Mouse (Mus musculus) lung, embryonic 16.5 days (tissue): ENCODE results near the gene Grin3b. TPM values are rescaled to one million over a fixed set of nuclear protein-coding genes. Genes with fewer than 3 reads are reported as not detected.
A peak's percentile ranks its signal among the peaks of the same experiment; 100 is the strongest.
"Not testable (repeated sequence)": the region's sequence is repeated elsewhere in the genome, so short reads cannot be mapped to it uniquely, and the experiment has no call there.

ENCODE experiments used
- ATAC-seq: fragments of 200-750 bp; cut with Nextera tagmentation; 2 replicates; pipeline ENCODE4 v1.8.0; 2017; ENCODE audit warnings: low read depth, mild to moderate bottlenecking, moderate library complexity
- H3K27ac ChIP-seq: fragments of 300-500 bp; sonication (generic); 2 replicates; pipeline ENCODE4 v1.5.1; 2014; ENCODE audit warnings: mild to moderate bottlenecking, control low read depth, low read length
- H3K27me3 ChIP-seq: fragments of 300-500 bp; sonication (generic); 2 replicates; pipeline ENCODE4 v1.6.1; 2014; ENCODE audit warnings: low read depth, low read length, mixed read lengths; ENCODE audit not compliant: control insufficient read depth, insufficient read depth
- H3K36me3 ChIP-seq: fragments of 300-500 bp; sonication (generic); 2 replicates; pipeline ENCODE4 v1.6.1; 2014; ENCODE audit warnings: low read length; ENCODE audit not compliant: control insufficient read depth, insufficient read depth
- H3K4me1 ChIP-seq: fragments of 300-500 bp; sonication (generic); replicated peaks from 2 replicates; pipeline ENCODE4 v1.6.1; 2014; ENCODE audit warnings: low read length, mixed read lengths; ENCODE audit not compliant: control insufficient read depth, insufficient read depth
- H3K4me2 ChIP-seq: fragments of 300-500 bp; sonication (generic); 2 replicates; pipeline ENCODE4 v1.6.1; 2014; ENCODE audit warnings: low read depth, low read length, control low read depth
- H3K4me3 ChIP-seq: fragments of 300-500 bp; sonication (generic); 2 replicates; pipeline ENCODE4 v1.5.1; 2014; ENCODE audit warnings: mild to moderate bottlenecking, low read length, control low read depth
- H3K9ac ChIP-seq: fragments of 300-500 bp; sonication (generic); 2 replicates; pipeline ENCODE4 v1.6.1; 2014; ENCODE audit warnings: low read length, control low read depth
- H3K9me3 ChIP-seq: fragments of 300-500 bp; sonication (generic); 2 replicates; pipeline ENCODE4 v1.6.1; 2016; ENCODE audit warnings: low read length; ENCODE audit not compliant: control insufficient read depth
- WGBS: fragments of 180-500 bp; shearing (Covaris S2); extraction: QIAGEN DNeasy Blood & Tissue Kit; methylation state at CpG from one replicate; pipeline ENCODE4 v1.1.7; 2014; 5-methylcytosine and 5-hydroxymethylcytosine counted together
- polyA plus RNA-seq: library from polyadenylated mRNA; unstranded; fragments of >200 nt; fragmentation: Nextera tagmentation; extraction: Ambion mirVana; gene quantifications from 2 replicates; pipeline ENCODE4 v1.2.1, GENCODE M21; 2015

The Grin3b gene
- polyA plus RNA-seq, 1 experiment from 2014 or later, result 0.25 TPM

DNA sequence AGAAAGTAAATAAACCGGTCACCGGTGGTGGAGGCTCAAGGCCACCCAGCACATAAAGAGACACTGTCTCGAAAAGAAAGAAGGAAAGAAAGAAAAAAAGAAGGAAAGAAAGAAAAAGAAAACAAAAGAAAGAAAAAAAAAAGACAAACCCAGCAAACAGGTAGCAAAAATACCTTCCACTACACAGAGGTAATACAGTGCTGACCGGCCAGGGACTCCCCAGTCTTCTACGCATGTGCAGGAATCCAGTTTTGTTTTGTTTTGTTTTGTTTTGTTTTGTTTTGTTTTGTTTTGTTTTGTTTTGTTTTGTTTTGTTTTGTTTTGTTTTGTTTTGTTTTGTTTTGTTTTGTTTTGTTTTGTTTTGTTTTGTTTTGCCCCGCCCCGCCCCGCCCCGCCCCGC, 11.1 kb upstream of the Grin3b start:
- H3K9me3 ChIP-seq, H3K27me3 ChIP-seq, ATAC-seq, H3K9ac ChIP-seq, H3K36me3 ChIP-seq, H3K27ac ChIP-seq: not testable (repeated sequence)
- peak overlapping the region; percentile 53 for H3K4me2 ChIP-seq
- H3K4me1 ChIP-seq, result peaks cover 16% of the 10 kb centered on the region
- WGBS, result 66% methylated on average over 5 of the region's 10 CpGs
- H3K4me3 ChIP-seq, result peak overlapping the region; percentile 83

DNA sequence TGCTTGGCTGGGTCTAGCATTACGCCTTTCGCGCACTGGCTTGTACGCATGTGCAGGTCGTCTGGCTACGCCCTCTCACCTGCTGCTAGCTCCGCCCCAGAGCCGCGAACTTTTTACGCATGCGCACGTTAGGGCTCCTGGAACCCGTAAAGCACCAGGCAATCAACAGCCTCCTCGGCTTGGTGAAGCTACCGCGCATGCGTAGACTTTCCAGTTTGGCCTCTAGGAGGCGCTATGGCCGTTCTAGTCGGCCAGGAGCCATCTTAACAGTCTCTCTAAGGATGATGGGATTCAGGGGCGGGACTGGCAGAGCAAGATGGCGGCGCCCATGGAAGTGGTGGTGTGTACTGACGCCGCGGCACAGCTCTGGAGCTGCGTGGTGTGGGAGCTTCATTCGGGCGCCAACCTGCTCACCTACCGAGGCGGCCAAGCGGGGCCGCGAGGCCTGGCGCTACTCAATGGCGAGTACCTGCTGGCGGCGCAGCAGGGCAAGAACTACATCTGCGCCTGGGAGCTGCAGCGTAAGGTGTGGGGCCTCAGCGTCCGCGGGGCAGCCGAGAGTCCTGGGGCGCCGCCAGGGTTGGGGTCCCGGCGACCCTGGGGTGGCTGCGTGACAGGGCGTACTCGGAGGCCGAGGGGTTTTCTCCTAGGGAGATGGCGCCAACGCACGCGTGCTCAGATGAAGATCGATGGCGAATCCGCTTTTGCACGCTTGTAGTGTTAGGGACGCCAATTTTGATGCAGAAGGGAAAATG, 10.5 kb upstream of the Grin3b start, which contains the start of gene Wdr18:
Wdr18 (plus strand) TSS at position 306 of the 755 bp plus-strand sequence.
- H3K4me1 ChIP-seq, result peaks cover 16% of the 10 kb centered on the region
- peak within 1 kb of the TSS; percentile 81 for H3K9ac ChIP-seq
- ATAC-seq, result peak; percentile 96
- peak within 1 kb of the TSS; percentile 43 for H3K27ac ChIP-seq
- peak within 1 kb of the TSS; percentile 53 for H3K4me2 ChIP-seq
- H3K4me3 ChIP-seq, result peak within 1 kb of the TSS; percentile 83
- H3K9me3 ChIP-seq, result no peaks in the 10 kb centered on the region
- no peaks in the 10 kb centered on the region for H3K27me3 ChIP-seq
- WGBS, result under 1% methylated on average over 52 of the region's 61 CpGs
- H3K36me3 ChIP-seq, result peaks cover 13% of the 10 kb centered on the region

GRCm38 (mm10) chr10:79960671-79961294, 9.7 kb upstream of the Grin3b start:
- ATAC-seq, result no peak
- Histone ChIP-seq H3K4me2 (peak overlapping the region; percentile 53), H3K36me3 (peaks cover 20% of the 10 kb centered on the region), H3K4me3 (peak overlapping the region; percentile 83), H3K9ac (peak overlapping the region; percentile 81), H3K27ac (no peak overlapping the region; the same call in 1 of the 2 replicates), H3K9me3 (no peaks in the 10 kb centered on the region), H3K27me3 (no peaks in the 10 kb centered on the region), H3K4me1 (peaks cover 16% of the 10 kb centered on the region)
- WGBS, result 6% methylated on average over 10 of the region's 10 CpGs

GRCm38 (mm10) chr10:79964727-79965126, 5.8 kb upstream of the Grin3b start:
- Histone ChIP-seq H3K36me3 (peaks cover 40% of the 10 kb centered on the region), H3K9me3 (no peaks in the 10 kb centered on the region), H3K27me3 (no peaks in the 10 kb centered on the region), H3K4me2 (no peak overlapping the region), H3K4me3 (no peak overlapping the region), H3K9ac (no peak overlapping the region), H3K4me1 (peaks cover 11% of the 10 kb centered on the region), H3K27ac (no peak overlapping the region)
- no peak for ATAC-seq
- 92% methylated on average over 7 of the region's 7 CpGs for WGBS

DNA sequence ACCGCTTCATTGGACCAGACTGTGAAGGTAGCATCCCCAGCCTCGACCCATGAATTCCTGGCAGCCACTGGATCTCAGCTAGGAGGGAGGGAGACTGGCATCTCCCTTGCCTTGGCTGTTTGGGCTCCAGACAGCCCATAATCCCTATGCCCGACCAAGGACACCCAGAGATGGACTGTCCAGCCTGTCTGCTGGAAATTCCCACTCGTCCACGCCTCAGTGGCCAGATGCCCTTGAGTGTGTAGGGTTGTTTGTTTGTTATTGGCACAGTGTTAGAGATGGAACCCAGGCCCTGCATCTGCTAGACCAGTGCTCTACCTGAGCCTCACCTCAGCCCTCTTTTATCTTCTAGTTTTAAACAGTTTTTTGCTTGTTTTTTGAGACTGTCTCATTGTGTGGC, 5.2 kb upstream of the Grin3b start:
- Histone ChIP-seq H3K27me3 (no peaks in the 10 kb centered on the region; the same call in 1 of the 2 replicates), H3K4me3 (no peak overlapping the region), H3K4me2 (no peak overlapping the region), H3K4me1 (peaks cover 12% of the 10 kb centered on the region), H3K36me3 (peaks cover 40% of the 10 kb centered on the region), H3K9ac (no peak overlapping the region), H3K9me3 (no peaks in the 10 kb centered on the region), H3K27ac (no peak overlapping the region)
- WGBS, result 81% methylated on average over 5 of the region's 5 CpGs
- no peak for ATAC-seq

DNA sequence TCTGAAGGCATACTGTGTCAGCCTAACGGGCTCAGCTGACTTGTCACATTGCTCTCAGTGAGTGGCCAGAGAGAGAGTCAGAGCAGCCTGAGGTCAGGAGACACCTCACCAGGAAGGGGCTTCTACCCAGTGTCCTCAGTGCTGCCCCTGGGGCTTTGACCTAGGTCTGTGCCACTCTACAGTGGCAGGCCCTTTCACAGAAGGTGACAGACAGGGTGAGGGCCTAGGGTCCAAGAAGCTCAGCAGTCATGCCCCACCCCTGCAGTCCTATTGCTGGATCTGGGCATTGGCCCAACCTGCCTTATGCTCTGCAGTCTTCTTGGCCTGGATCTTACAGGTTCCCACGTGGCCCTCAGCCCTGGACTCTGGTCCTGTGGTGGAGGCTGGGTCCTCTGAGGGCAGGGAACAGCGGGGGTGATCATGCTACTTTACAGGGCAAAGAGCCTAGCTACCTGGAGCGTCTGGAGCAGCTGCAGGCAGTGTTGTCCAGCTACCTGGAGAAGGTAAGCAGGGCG, 3.6 kb upstream of the Grin3b start:
- Histone ChIP-seq H3K4me2 (no peak overlapping the region), H3K4me1 (peaks cover 12% of the 10 kb centered on the region), H3K4me3 (no peak overlapping the region), H3K9ac (no peak overlapping the region), H3K36me3 (peaks cover 40% of the 10 kb centered on the region), H3K9me3 (no peaks in the 10 kb centered on the region), H3K27me3 (peaks cover 16% of the 10 kb centered on the region), H3K27ac (no peak overlapping the region)
- ATAC-seq, result no peak
- WGBS, result 90% methylated on average over 5 of the region's 5 CpGs

- H3K4me2 ChIP-seq, result no peak overlapping the region
- no peak for ATAC-seq
- no peak overlapping the region for H3K9ac ChIP-seq
- 62% methylated on average over 1 of the region's 1 CpGs for WGBS
- H3K36me3 ChIP-seq, result peaks cover 34% of the 10 kb centered on the region
- H3K27ac ChIP-seq, result no peak overlapping the region
- H3K4me1 ChIP-seq, result peaks cover 15% of the 10 kb centered on the region
- peaks cover 19% of the 10 kb centered on the region for H3K27me3 ChIP-seq
- H3K4me3 ChIP-seq, result no peak overlapping the region
- no peaks in the 10 kb centered on the region for H3K9me3 ChIP-seq
These were observed 2.3 kb upstream of the Grin3b start for GRCm38 (mm10) chr10:79968181-79968580.

DNA sequence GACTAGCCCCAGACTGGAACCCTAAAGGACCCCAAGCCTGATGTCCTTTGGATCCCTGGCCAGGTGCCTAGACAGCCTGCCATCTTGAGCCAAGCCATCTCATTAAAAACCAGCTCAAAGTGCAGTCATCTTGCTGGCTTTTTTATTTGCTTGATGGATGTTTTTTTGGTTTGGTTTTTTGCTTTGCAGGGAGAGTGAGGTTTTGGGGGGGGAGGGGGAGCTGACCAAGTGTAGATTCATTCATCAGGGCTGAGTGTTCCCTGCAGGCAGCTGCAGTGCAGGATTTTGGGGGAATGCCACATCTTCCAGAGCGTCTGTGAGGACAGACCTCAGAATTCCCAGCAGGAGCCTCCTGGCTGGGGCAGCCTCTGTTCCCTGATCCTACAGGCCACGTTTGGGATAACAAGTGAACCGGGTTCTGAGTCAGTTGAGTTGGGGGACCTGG, 1.4 kb upstream of the Grin3b start:
- Histone ChIP-seq H3K4me2 (no peak overlapping the region), H3K27me3 (peaks cover 19% of the 10 kb centered on the region), H3K9ac (no peak overlapping the region), H3K9me3 (no peaks in the 10 kb centered on the region), H3K4me3 (no peak overlapping the region), H3K36me3 (peaks cover 34% of the 10 kb centered on the region), H3K27ac (no peak overlapping the region), H3K4me1 (peaks cover 15% of the 10 kb centered on the region)
- ATAC-seq, result no peak
- 12% methylated on average over 3 of the region's 3 CpGs for WGBS

DNA sequence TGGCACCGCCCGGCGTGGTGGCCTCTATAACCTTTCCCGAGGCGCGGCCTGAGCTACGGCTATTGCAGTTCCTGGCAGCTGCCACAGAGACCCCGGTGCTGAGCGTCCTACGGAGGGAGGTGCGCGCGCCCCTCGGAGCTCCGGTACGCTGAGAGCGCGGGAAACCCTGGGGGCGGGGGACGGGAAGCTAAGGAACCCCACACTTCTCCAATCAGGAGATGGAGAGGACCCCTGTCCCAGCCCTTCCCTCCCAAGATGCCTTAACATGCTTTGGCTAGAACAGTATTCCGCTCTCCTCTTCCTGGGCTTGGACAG, 625 bp downstream of the Grin3b start:
- peak overlapping the region; percentile 51 for H3K4me3 ChIP-seq
- ATAC-seq, result no peak; the same call in 1 of the 2 replicates
- H3K27me3 ChIP-seq, result peaks cover 19% of the 10 kb centered on the region
- peaks cover 15% of the 10 kb centered on the region for H3K4me1 ChIP-seq
- H3K9ac ChIP-seq, result peak overlapping the region; percentile 65
- H3K36me3 ChIP-seq, result peaks cover 26% of the 10 kb centered on the region
- H3K4me2 ChIP-seq, result peak overlapping the region; percentile 84
- H3K27ac ChIP-seq, result no peak overlapping the region
- 6% methylated on average over 21 of the region's 21 CpGs for WGBS
- no peaks in the 10 kb centered on the region for H3K9me3 ChIP-seq
